Mouse (Mus musculus): ENCODE results near the gene Metrnl. TPM values are rescaled to one million over a fixed set of nuclear protein-coding genes. Genes with fewer than 3 reads are reported as not detected.

Gene Metrnl
- total RNA-seq, 1 experiment from 2014 or later = 12.2 TPM

GRCm38 (mm10) chr11:121676836-121677235 lies 24.5 kb upstream of the Metrnl start:
- ATAC-seq (replicated peaks in 1 of 2; ENCODE audit: insufficient read depth in 1 of 2, low FRiP score in 2 of 2, low TSS enrichment in 1 of 2, low read depth in 1 of 2, poor library complexity in 2 of 2, severe bottlenecking in 2 of 2) = no peak

GRCm38 (mm10) chr11:121679581-121679980 lies 21.8 kb upstream of the Metrnl start:
- ATAC-seq (replicated peaks in 1 of 2; ENCODE audit: insufficient read depth in 1 of 2, low FRiP score in 2 of 2, low TSS enrichment in 1 of 2, low read depth in 1 of 2, poor library complexity in 2 of 2, severe bottlenecking in 2 of 2) = no peak

- peak; percentile 76 to 82 for ATAC-seq (replicated peaks in 1 of 2; ENCODE audit: insufficient read depth in 1 of 2, low FRiP score in 2 of 2, low TSS enrichment in 1 of 2, low read depth in 1 of 2, poor library complexity in 2 of 2, severe bottlenecking in 2 of 2)
Observed at GRCm38 (mm10) chr11:121680750-121681149, 20.6 kb upstream of the Metrnl start.

GRCm38 (mm10) chr11:121683243-121683642 lies 18.1 kb upstream of the Metrnl start:
- no peak for ATAC-seq (replicated peaks in 1 of 2; ENCODE audit: insufficient read depth in 1 of 2, low FRiP score in 2 of 2, low TSS enrichment in 1 of 2, low read depth in 1 of 2, poor library complexity in 2 of 2, severe bottlenecking in 2 of 2)

GRCm38 (mm10) chr11:121685491-121686001 lies 15.8 kb upstream of the Metrnl start:
- ATAC-seq (replicated peaks in 1 of 2; ENCODE audit: insufficient read depth in 1 of 2, low FRiP score in 2 of 2, low TSS enrichment in 1 of 2, low read depth in 1 of 2, poor library complexity in 2 of 2, severe bottlenecking in 2 of 2) = no peak

- no peak for ATAC-seq (replicated peaks in 1 of 2; ENCODE audit: insufficient read depth in 1 of 2, low FRiP score in 2 of 2, low TSS enrichment in 1 of 2, low read depth in 1 of 2, poor library complexity in 2 of 2, severe bottlenecking in 2 of 2)
Observed at GRCm38 (mm10) chr11:121686091-121686490, 15.3 kb upstream of the Metrnl start.

- no peak for ATAC-seq (replicated peaks in 1 of 2; ENCODE audit: insufficient read depth in 1 of 2, low FRiP score in 2 of 2, low TSS enrichment in 1 of 2, low read depth in 1 of 2, poor library complexity in 2 of 2, severe bottlenecking in 2 of 2)
Observed at GRCm38 (mm10) chr11:121686674-121687073, 14.7 kb upstream of the Metrnl start.

GRCm38 (mm10) chr11:121688024-121688423 lies 13.3 kb upstream of the Metrnl start:
- ATAC-seq (replicated peaks in 1 of 2; ENCODE audit: insufficient read depth in 1 of 2, low FRiP score in 2 of 2, low TSS enrichment in 1 of 2, low read depth in 1 of 2, poor library complexity in 2 of 2, severe bottlenecking in 2 of 2) = peak; percentile 47 to 51; a peak in 3 of 4 replicates

- ATAC-seq (replicated peaks in 1 of 2; ENCODE audit: insufficient read depth in 1 of 2, low FRiP score in 2 of 2, low TSS enrichment in 1 of 2, low read depth in 1 of 2, poor library complexity in 2 of 2, severe bottlenecking in 2 of 2) = peak; percentile 54 to 60; a peak in 3 of 4 replicates
Observed at GRCm38 (mm10) chr11:121695304-121696064, 5.9 kb upstream of the Metrnl start.

GRCm38 (mm10) chr11:121697271-121697670 lies 4.1 kb upstream of the Metrnl start:
- ATAC-seq (replicated peaks in 1 of 2; ENCODE audit: insufficient read depth in 1 of 2, low FRiP score in 2 of 2, low TSS enrichment in 1 of 2, low read depth in 1 of 2, poor library complexity in 2 of 2, severe bottlenecking in 2 of 2) = no peak

- no peak for ATAC-seq (replicated peaks in 1 of 2; ENCODE audit: insufficient read depth in 1 of 2, low FRiP score in 2 of 2, low TSS enrichment in 1 of 2, low read depth in 1 of 2, poor library complexity in 2 of 2, severe bottlenecking in 2 of 2)
Observed at GRCm38 (mm10) chr11:121698381-121698955, 2.9 kb upstream of the Metrnl start.

- peak; percentile 61 to 72 for ATAC-seq (replicated peaks in 1 of 2; ENCODE audit: insufficient read depth in 1 of 2, low FRiP score in 2 of 2, low TSS enrichment in 1 of 2, low read depth in 1 of 2, poor library complexity in 2 of 2, severe bottlenecking in 2 of 2)
Observed at GRCm38 (mm10) chr11:121702111-121702894, 959 bp downstream of the Metrnl start.

GRCm38 (mm10) chr11:121702895-121703618 lies 1.7 kb downstream of the Metrnl start:
- peak in 1 of 2 experiments; percentile 30; a peak in 2 of 4 replicates for ATAC-seq (replicated peaks in 1 of 2; ENCODE audit: insufficient read depth in 1 of 2, low FRiP score in 2 of 2, low TSS enrichment in 1 of 2, low read depth in 1 of 2, poor library complexity in 2 of 2, severe bottlenecking in 2 of 2)

GRCm38 (mm10) chr11:121703619-121704215 lies 2.4 kb downstream of the Metrnl start:
- ATAC-seq (replicated peaks in 1 of 2; ENCODE audit: insufficient read depth in 1 of 2, low FRiP score in 2 of 2, low TSS enrichment in 1 of 2, low read depth in 1 of 2, poor library complexity in 2 of 2, severe bottlenecking in 2 of 2) = peak in 1 of 2 experiments; percentile 6; a peak in 1 of 4 replicates

- peak; percentile 56 to 67 for ATAC-seq (replicated peaks in 1 of 2; ENCODE audit: insufficient read depth in 1 of 2, low FRiP score in 2 of 2, low TSS enrichment in 1 of 2, low read depth in 1 of 2, poor library complexity in 2 of 2, severe bottlenecking in 2 of 2)
Observed at GRCm38 (mm10) chr11:121706521-121707005, 5.2 kb downstream of the Metrnl start.

GRCm38 (mm10) chr11:121709278-121709677 lies 7.9 kb downstream of the Metrnl start:
- ATAC-seq (replicated peaks in 1 of 2; ENCODE audit: insufficient read depth in 1 of 2, low FRiP score in 2 of 2, low TSS enrichment in 1 of 2, low read depth in 1 of 2, poor library complexity in 2 of 2, severe bottlenecking in 2 of 2) = no peak

GRCm38 (mm10) chr11:121710245-121710644 lies 8.9 kb downstream of the Metrnl start:
- no peak for ATAC-seq (replicated peaks in 1 of 2; ENCODE audit: insufficient read depth in 1 of 2, low FRiP score in 2 of 2, low TSS enrichment in 1 of 2, low read depth in 1 of 2, poor library complexity in 2 of 2, severe bottlenecking in 2 of 2)

Data from hematopoietic stem cell, adult 5-6 weeks (primary cell).